Mouse (Mus musculus) telencephalon, adult 2 months (tissue): ENCODE measurements around the gene Emx1.

Experiments used
- DNase-seq: peaks from one replicate; pipeline ENCODE4 v3.0.0-alpha.2; 2011; ENCODE audit warnings: low read depth, low spot score

The Emx1 gene

DNA sequence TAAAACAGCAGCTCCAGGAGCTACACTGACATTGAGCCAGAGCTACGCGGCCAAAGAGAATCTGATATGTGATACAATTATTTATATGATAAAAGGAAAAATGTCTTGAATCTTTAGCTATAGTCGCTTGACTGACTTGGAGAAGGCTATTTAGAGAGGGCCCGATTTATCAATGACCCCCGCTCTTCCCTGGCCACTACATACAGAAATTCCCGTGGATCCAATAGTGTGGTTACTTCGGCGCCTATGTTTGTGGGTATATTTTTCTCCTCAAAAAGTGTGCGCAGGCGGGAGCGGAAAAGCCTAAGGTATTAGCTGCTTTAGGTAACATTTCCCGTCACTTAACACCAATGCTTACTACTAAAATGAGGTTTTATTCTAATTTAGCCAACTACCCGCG lies 2.1 kb downstream of the Emx1 start:
- DNase-seq, result no peak

- no peak for DNase-seq
Observed at GRCm38 (mm10) chr6:85189911-85190591, 2.8 kb downstream of the Emx1 start.

DNA sequence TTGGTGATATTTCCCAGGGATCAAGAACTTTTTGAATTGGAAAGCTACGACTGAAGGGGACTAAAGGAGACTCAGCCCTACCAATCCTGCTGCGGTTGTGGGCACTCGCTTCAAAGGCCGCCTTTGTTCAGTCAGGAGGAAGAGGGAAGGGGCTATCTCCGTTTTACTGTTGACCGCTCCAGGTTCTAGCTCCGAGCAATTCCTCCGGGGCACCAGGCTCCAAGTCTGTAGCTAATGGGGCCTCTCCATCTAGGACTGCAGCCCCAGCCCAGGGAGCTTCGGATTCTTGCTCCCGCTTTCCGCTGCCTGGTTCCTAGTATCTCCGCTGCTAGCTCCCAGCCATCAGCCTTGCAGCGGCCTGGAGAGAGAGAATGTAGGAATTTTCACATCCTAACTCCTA lies 3.4 kb downstream of the Emx1 start:
- DNase-seq, result no peak

- no peak for DNase-seq
Observed at GRCm38 (mm10) chr6:85191751-85192440, 4.7 kb downstream of the Emx1 start.

DNA sequence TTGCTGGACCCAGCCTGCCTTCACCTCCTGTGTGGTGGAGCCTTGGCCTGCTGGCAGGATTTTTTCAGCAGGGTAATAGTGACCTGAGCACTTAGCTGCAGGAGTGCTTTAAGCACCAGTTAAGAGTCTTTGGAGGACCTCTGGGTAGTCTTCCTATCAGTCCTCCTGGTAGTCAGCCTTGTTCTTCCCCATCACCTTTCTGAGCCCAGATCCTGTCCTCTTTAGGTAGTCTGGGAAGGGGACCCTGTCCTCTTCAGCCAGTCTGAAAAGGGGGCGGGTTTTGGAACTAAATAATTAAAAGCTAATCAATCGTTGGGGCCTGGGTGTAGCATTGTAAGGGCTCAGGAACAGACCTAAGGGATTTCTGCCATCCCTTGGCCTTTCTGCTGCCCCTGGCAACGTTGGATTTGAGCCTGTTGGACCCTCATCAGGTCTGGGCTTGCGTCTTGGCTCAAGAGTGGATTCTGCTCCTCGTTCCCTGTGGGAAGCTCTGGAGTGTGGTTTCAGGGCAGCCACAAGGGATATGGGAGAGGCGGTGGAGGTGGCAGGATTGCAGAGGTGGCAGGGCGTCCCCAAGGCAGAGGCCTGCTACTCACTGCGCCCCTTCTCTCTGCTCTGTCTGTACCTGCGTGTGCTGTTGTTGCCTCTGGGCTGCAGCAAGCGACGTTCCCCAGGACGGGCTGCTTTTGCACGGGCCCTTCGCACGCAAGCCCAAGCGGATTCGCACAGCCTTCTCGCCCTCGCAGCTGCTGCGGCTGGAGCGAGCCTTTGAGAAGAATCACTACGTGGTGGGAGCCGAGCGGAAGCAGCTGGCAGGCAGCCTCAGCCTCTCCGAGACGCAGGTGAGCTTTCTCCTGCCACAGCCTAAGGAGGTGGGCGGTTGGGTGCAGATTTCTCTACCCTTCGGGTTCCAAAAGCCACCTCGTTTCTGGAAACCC lies 6.4 kb downstream of the Emx1 start:
- DNase-seq, result no peak

GRCm38 (mm10) chr6:85197951-85198350 lies 10.7 kb downstream of the Emx1 start:
- DNase-seq, result no peak

GRCm38 (mm10) chr6:85206182-85206938 lies 19.1 kb downstream of the Emx1 start:
- peak; percentile 55 for DNase-seq

DNA sequence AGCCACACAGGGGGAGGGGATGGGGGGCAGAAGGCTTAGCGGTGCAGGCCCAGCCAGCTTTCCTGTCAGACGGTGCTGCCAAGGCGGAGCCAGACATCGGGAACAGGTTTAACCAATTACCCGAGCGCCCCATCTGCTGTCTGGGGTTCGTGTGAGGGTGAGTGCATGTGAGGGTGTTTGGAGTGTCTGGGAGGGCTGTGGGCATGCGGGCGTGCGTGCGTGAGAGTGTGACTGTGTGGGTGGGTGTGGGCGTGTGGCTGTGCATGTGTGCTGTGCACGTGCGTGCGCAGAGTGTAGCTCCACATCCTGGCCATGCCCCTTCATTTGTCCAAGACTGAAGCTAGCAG lies 19.7 kb downstream of the Emx1 start:
- DNase-seq, result peak; percentile 33

- DNase-seq, result no peak
Observed at GRCm38 (mm10) chr6:85207345-85207744, 20.1 kb downstream of the Emx1 start.

DNA sequence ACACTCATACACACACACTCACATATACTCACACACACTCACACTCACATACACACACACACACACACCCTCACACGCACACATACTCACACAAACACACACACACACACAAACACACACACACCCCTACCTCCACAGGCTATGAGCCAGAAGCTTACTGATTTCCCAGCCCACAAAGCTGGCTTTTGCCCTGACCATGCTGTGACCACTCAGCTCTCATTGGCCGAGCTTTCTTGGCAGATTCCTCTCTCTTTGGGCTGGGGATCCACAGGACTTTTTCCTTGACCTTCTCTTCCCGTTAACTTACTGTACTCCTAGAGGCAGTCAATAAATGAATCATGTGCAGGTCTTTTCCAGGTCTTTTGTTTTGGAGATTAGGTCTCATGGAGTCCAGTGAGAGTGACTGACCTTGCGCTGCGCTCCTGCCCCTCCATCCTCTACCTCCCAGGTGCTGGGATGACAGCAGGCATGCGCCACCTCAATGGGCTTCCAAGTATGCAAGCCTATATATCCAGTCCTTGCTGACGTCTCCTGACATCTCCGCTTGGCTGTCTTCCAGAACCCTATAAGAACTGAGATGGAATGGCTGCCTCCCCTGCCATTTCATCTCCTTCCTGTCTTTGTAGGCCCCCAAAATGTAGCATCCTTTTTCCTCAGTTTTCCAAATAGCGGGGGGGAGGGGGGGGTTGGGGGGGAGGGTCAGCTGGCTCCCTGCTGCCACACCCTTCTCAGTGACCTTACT lies 22.2 kb downstream of the Emx1 start:
- no peak for DNase-seq

DNA sequence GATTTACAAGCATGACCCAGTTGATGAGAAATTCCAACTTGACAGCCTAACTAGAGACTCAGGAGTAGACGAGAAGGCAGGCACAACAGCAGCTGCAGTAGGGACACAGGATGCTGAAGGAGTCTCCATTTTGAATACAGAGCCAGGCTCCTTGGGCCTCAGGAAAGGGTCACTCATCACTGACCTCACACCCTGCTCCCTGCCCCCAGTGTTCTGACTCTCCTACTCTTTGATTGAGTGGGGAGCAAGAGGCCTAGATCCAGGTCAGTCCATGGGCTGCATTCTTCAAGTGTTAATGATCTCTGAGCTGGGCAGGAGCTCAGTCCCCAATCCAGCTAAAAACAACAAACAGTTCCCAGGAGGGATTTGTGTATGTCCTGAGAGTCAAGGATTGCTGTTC lies 23.4 kb downstream of the Emx1 start:
- DNase-seq, result no peak

- peak; percentile 86 for DNase-seq
Observed at GRCm38 (mm10) chr6:85218251-85218650, 31.0 kb downstream of the Emx1 start.

- DNase-seq, result peak; percentile 79
Observed at GRCm38 (mm10) chr6:85218684-85219445, 31.6 kb downstream of the Emx1 start.

DNA sequence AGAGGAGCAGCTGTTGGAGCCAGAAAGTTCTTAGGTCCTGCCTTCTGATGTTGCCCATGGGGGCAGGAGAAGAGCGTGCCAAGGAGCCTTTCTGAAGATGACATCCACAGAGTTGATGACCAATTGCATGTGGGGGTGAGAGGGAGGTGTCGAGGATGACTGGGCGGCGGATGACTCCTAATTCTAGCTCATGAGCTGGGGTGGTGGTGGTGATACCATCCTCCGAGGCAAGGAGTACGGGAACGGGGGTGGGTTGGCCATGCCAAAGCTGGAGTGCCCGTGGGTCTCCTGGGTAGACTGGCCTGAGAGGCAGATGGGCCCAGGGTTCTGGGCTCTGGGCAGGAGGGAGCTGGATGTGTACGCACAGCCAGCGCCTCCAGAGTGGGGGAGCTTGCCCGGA lies 32.5 kb downstream of the Emx1 start:
- no peak for DNase-seq

DNA sequence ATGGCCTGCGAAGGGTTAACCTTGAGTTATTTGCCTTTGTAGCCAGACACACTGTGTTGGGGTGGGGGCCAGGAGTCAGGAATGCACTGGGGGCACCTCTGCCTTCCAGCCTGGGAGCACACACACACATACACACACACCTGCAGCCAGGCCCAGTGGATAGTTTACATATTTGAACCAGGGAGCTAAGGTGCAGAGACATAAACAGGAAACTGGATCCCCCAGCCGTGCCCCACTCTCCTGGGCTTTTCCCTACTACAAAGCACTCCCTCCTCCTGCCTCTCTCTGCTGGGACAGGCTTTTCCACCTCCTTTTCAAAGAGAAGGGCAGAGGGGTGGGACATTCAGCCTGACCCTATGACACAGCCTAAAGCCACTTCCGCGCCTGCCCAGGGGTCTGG lies 33.7 kb downstream of the Emx1 start:
- no peak for DNase-seq

DNA sequence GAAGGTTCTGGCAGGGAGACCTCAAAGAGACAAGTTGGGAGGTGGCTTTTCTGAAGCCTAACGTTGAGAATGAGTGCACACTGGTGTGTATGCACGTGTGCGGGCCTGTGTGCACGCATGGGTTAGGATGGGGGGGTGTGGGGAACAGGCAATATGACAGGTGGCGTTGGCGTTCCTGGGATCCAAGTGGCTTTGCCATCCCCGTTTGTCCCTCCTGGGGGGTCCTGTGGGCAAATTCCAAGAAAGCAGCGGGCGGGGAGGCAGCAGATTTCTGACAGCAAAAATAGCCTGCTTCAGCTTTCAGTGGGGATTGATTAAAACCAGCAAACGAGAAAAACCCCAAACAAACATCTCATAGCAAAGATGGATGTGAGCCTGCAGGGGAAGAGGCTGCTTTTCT lies 35.3 kb downstream of the Emx1 start:
- DNase-seq, result no peak

DNA sequence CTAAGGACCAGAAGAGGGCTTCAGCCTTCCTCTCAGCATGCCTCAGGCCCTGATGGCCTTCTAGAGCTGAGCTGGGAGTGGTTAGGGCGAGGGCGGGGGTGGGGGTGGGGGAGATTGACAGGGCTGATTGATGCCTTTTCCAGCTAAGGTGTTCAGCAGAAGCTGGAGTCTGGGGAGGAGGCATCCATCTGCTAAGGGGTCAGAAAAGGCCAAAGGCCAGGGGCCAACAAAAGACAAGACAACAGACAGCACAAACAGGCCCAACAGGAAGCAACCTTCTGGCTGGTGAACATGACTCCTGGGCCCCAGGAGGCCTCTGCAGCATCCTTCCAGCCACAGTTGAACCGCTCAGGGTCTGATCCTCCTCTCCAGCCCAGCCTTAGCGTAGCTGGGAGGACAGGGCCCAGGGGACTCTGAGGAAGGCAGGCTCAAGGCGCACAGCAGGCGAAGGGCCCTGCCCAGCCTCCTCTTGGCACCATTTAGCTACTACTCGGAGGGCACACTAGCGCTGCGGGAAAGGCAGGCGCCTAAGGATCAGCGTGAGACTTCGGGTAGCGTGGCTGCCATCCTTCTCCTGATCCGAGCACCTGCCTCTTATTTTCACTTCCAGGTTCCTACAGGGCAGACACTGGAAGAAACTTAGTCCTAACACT lies 36.4 kb downstream of the Emx1 start:
- no peak for DNase-seq

DNA sequence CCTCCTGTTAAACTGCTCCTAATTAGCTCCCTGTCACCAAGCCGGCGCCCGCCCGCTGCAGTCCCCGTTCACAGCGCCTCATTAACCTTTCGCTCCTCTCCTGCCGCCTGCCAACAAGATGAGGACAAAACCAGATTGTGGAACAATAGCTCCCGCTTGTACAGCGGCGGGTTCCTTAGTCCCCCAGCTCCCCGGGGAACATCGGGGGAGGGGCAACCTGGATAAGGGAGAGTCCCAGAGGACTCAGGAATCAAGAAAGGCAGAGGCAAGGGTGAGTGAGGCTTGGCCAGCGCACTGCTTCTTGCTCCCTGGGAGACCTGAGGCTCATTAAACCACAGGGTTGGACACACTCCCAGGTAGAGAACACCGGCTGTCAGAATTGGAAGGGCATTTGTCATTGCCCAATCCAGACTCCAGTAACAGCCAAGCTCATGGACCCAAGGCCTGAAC lies 37.2 kb downstream of the Emx1 start:
- no peak for DNase-seq

DNA sequence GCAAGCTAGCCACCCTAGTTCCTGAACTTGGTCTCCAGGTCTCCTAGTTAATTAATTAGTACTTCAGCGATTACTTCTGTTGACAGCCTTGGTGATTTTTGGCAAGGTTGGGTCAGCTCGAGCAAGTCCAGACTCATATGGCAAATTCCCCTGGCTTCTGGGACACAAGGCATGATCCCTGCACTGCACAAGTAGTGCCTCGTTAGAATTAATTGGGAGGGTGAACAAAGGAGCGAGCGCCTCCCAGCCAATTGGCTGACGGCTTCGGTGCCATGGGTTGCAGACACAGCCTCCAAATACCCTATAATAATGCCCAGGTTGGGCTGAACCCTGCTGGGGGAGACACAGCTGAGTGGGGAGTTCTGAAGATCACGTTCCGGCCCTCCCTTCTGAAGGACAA lies 39.3 kb downstream of the Emx1 start:
- DNase-seq, result no peak

- DNase-seq, result no peak
Observed at GRCm38 (mm10) chr6:85227520-85227919, 40.3 kb downstream of the Emx1 start.
